Mouse (Mus musculus) cerebellum, adult 9-11 months (tissue): ENCODE results near the gene Map3k5.

Experiments used
- DNase-seq: peaks from one replicate; pipeline ENCODE4 v3.0.0; 2022

The Map3k5 gene

GRCm38 (mm10) chr10:20010018-20010417, 75.7 kb downstream of the Map3k5 start:
- no peak for DNase-seq

GRCm38 (mm10) chr10:20018406-20018805, 84.1 kb downstream of the Map3k5 start:
- peak; percentile 92 for DNase-seq

GRCm38 (mm10) chr10:20018806-20019205, 84.5 kb downstream of the Map3k5 start:
- no peak for DNase-seq

GRCm38 (mm10) chr10:20021256-20021655, 87.0 kb downstream of the Map3k5 start:
- DNase-seq = no peak

- no peak for DNase-seq
Observed at GRCm38 (mm10) chr10:20021670-20022468, 87.6 kb downstream of the Map3k5 start.

- peak; percentile 39 for DNase-seq
Observed at GRCm38 (mm10) chr10:20022608-20023340, 88.5 kb downstream of the Map3k5 start.

DNA sequence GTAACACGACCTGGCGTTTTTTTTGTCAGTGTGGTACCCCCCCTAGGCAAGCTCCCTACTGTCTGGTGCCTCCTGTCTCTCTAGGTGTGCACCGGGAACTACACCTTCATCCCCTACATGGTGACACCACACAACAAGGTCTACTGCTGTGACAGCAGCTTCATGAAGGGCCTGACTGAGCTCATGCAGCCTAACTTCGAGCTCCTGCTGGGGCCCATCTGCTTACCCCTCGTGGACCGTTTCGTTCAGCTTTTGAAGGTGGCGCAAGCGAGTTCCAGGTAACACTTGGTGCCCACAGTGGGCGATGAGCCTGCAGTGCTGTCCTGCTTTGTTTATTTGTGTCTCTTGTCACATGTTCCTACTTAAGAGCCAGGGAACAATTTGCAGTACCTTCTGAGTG, 89.3 kb downstream of the Map3k5 start:
- peak; percentile 91 for DNase-seq

GRCm38 (mm10) chr10:20024891-20025290, 90.6 kb downstream of the Map3k5 start:
- peak; percentile 36 for DNase-seq

DNA sequence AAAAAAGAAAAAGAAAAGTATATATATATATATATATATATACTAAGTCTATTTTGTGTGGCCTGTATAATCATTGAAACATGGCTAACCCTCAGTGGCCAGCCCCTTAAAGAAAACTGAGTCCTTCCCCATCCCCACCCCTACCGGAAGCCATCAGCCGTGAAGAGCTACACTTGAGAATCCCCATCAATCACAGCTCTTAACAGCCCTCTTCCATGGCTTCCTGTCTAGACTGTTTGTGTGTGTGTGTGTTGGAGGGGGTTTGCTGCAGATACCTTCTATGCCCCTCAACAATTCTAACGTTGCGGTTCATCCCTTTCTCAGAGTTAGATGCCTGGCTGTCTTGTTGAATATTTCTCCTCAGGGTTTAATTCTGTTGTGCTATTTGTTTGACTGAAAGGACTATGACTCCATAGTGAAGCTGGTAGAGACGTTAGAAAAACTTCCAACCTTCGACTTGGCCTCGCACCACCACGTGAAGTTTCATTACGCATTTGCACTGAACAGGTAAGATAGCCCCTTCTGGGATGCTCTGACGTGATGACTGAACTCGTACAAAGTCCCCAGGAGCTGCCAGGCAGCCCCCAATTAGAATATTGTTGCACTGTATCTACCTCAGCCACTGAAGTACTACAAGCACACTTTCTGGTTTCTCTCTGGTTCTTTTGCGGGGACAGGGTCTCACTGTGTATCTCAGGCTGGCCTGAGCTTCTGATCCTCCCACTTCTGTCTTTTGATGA, 91.7 kb downstream of the Map3k5 start:
- no peak for DNase-seq

DNA sequence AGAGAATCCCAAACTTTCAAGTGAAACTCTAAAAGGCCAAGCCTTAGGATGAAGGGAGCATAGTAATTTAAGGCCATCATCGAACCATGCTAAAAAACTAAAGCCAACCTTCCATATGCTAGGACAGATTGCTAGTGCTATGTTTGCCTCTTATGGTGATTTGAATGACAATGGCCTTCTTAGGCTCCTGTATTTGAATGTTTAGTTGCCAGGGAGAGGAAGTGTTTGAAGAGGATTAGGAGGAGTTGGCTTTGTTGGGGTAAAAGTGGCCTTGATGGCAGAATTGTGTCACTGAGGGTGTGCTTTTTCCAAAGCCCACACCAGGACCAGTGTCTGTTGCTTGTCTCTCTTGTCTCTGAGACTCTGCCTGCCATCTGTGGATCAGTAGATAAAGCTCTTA, 96.4 kb downstream of the Map3k5 start:
- DNase-seq = no peak

DNA sequence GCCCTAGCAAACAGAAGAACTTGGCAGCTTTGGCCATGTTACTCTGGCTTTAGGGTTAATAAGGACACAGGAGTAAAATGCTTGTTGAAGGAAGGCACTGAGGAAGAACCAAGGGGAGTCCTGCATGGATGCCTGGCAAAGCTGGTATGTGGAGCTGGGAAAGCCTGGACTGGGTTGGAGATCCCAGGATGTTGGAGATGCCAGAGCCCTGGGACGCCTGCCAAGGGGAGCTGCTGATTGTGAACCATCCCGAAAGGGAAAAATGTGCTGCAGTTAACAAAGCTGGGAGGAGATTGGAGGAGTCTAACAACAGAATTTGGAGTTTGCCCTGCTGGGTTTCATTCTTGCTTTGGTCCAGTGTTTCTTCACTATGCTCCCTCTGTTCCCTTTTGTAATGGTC, 97.7 kb downstream of the Map3k5 start:
- peak; percentile 91 for DNase-seq

GRCm38 (mm10) chr10:20036375-20036774, 102.1 kb downstream of the Map3k5 start:
- no peak for DNase-seq

GRCm38 (mm10) chr10:20036846-20037245, 102.6 kb downstream of the Map3k5 start:
- DNase-seq = no peak

DNA sequence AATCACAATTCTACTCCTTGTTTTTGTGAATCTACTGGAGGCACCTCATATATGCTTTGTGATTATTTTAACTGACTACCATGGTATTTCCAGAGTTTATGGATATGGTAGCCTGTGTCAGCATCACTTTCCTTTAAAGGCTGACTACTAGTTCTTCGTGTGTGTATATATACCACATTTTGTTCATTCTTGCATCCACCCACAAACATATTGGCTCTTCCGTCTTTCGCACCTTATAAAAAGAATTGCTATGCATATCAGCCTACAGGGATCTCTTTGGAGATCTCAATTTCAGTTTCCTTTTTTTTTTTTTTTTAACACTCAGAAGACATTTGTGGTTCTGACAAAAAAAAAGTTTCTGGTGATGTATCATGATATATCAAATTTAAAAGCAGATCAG, 105.3 kb downstream of the Map3k5 start:
- no peak for DNase-seq

GRCm38 (mm10) chr10:20040116-20040515, 105.8 kb downstream of the Map3k5 start:
- no peak for DNase-seq

DNA sequence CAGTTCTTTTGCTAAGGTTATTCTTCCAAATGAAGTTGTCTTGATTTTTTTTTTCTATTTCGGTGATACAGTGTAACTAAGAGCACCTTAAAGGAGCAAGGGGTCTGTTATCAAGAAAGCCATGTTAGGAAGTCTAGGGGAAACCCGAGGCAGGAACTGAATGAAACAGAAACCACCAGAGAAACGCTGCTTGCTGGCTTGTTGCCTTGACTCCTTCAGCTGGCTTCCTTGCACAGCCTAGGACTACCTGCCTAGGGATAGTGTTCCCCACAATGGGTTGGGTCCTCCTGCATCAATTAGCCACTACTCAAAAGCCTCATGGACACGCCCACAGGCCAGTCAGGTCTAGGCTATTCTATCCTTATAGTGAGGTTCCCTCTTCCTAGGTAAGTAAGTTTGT, 106.4 kb downstream of the Map3k5 start:
- DNase-seq = no peak

DNA sequence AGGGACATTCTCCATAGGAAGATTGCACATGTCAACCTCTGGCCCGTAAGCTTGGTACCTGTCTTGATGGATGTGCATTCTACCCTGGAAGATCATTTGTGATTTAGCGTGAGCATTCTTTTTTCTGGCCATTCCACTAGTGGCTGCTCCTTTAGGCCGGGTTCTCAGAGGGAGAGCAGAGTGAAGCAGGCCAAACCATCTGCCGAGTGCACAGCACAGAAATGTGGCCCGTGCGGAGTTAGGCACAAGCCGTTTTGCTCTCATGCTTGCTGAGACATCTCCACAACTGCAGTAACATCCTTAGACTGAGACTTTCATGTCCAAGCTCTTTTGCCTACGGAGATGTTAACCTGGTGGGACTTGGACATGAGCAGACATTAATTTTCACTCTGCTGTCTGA, 107.8 kb downstream of the Map3k5 start:
- DNase-seq = peak; percentile 70

GRCm38 (mm10) chr10:20044051-20044450, 109.8 kb downstream of the Map3k5 start:
- DNase-seq = no peak

- DNase-seq = no peak
Observed at GRCm38 (mm10) chr10:20045733-20046495, 111.6 kb downstream of the Map3k5 start.

GRCm38 (mm10) chr10:20056859-20057644, 122.8 kb downstream of the Map3k5 start:
- DNase-seq = no peak

- DNase-seq = no peak
Observed at GRCm38 (mm10) chr10:20058031-20058430, 123.8 kb downstream of the Map3k5 start.

- DNase-seq = no peak
Observed at GRCm38 (mm10) chr10:20058841-20059240, 124.6 kb downstream of the Map3k5 start.
